Mouse (Mus musculus) E14TG2a.4 (cell line): ENCODE data around the gene Tbc1d16.
"Not testable (repeated sequence)": the region's sequence is repeated elsewhere in the genome, so short reads cannot be mapped to it uniquely, and the experiment has no call there.

ENCODE experiments used
- H3K27me3 ChIP-seq: 2 replicates; pipeline ENCODE4 v1.6.1; 2014; ENCODE audit warnings: low read length, control low read depth; ENCODE audit not compliant: insufficient read depth
- H3K36me3 ChIP-seq: 2 replicates; pipeline ENCODE4 v1.6.1; 2014; ENCODE audit warnings: low read length, control low read depth; ENCODE audit not compliant: insufficient read depth
- H3K4me1 ChIP-seq: replicated peaks from 2 replicates; pipeline ENCODE4 v1.6.1; 2014; ENCODE audit warnings: low read depth, low read length, control low read depth
- H3K4me3 ChIP-seq: replicated peaks from 2 replicates; pipeline ENCODE4 v1.5.1; 2014; ENCODE audit warnings: mild to moderate bottlenecking, low read length
- H3K9me3 ChIP-seq: 2 replicates; pipeline ENCODE4 v1.6.1; 2014; ENCODE audit warnings: low read length, control low read depth
- CTCF ChIP-seq: conservative IDR thresholded peaks from 2 replicates; pipeline ENCODE4 v1.5.1; 2014; ENCODE audit warnings: low read length
- NANOG ChIP-seq: IDR thresholded peaks from 2 replicates; pipeline ENCODE4 v1.6.1; 2014; ENCODE audit warnings: borderline replicate concordance, low read length, mixed read lengths
- POU5F1 ChIP-seq: IDR thresholded peaks from 2 replicates; pipeline ENCODE4 v1.6.1; 2014; ENCODE audit warnings: low read length, borderline replicate concordance

Gene Tbc1d16

GRCm38 (mm10) chr11:119259977-119260376 is 31.7 kb upstream of the Tbc1d16 start:
- no peaks in the 10 kb centered on the region for H3K9me3 ChIP-seq
- H3K4me3 ChIP-seq, result no peak overlapping the region
- H3K36me3 ChIP-seq, result no peaks in the 10 kb centered on the region
- H3K4me1 ChIP-seq, result peaks cover 55% of the 10 kb centered on the region
- TF ChIP-seq CTCF, result no peak
- TF ChIP-seq NANOG, result no peak
- no peak for TF ChIP-seq POU5F1
- peaks cover 8% of the 10 kb centered on the region for H3K27me3 ChIP-seq

- H3K4me1 ChIP-seq, result peaks cover 54% of the 10 kb centered on the region
- H3K9me3 ChIP-seq, result no peaks in the 10 kb centered on the region
- H3K4me3 ChIP-seq, result no peak overlapping the region
- H3K27me3 ChIP-seq, result peaks cover 13% of the 10 kb centered on the region
- no peak for TF ChIP-seq POU5F1
- TF ChIP-seq CTCF, result no peak
- TF ChIP-seq NANOG, result no peak
- no peaks in the 10 kb centered on the region for H3K36me3 ChIP-seq
Observed at GRCm38 (mm10) chr11:119258572-119259322, 30.4 kb upstream of the Tbc1d16 start.

GRCm38 (mm10) chr11:119258216-119258571 is 29.9 kb upstream of the Tbc1d16 start:
- Histone ChIP-seq H3K4me1 (peaks cover 56% of the 10 kb centered on the region), H3K36me3 (no peaks in the 10 kb centered on the region), H3K4me3 (no peak overlapping the region), H3K27me3 (peaks cover 11% of the 10 kb centered on the region), H3K9me3 (no peaks in the 10 kb centered on the region)
- TF ChIP-seq CTCF (no peak), POU5F1 (no peak), NANOG (no peak)

GRCm38 (mm10) chr11:119256557-119256956 is 28.3 kb upstream of the Tbc1d16 start:
- H3K27me3 ChIP-seq, result peaks cover 21% of the 10 kb centered on the region
- not testable (repeated sequence) for H3K9me3 ChIP-seq, H3K36me3 ChIP-seq, H3K4me3 ChIP-seq
- H3K4me1 ChIP-seq, result peaks cover 61% of the 10 kb centered on the region

GRCm38 (mm10) chr11:119252854-119253541 is 24.7 kb upstream of the Tbc1d16 start:
- peak; percentile 35 for TF ChIP-seq CTCF
- no peak for TF ChIP-seq POU5F1
- no peak for TF ChIP-seq NANOG
- peaks cover 58% of the 10 kb centered on the region for H3K4me1 ChIP-seq
- H3K4me3 ChIP-seq, result peak overlapping the region; percentile 55
- no peaks in the 10 kb centered on the region for H3K36me3 ChIP-seq
- H3K9me3 ChIP-seq, result no peaks in the 10 kb centered on the region
- peaks cover 36% of the 10 kb centered on the region for H3K27me3 ChIP-seq

- Histone ChIP-seq H3K4me3 (no peak overlapping the region), H3K27me3 (peaks cover 37% of the 10 kb centered on the region), H3K9me3 (no peaks in the 10 kb centered on the region), H3K4me1 (peaks cover 51% of the 10 kb centered on the region), H3K36me3 (no peaks in the 10 kb centered on the region)
- TF ChIP-seq POU5F1 (no peak), NANOG (no peak), CTCF (no peak)
Observed at GRCm38 (mm10) chr11:119250998-119251397, 22.7 kb upstream of the Tbc1d16 start.

GRCm38 (mm10) chr11:119249011-119249410 is 20.7 kb upstream of the Tbc1d16 start:
- peaks cover 48% of the 10 kb centered on the region for H3K4me1 ChIP-seq
- no peak overlapping the region for H3K4me3 ChIP-seq
- peaks cover 38% of the 10 kb centered on the region for H3K27me3 ChIP-seq
- H3K9me3 ChIP-seq, result no peaks in the 10 kb centered on the region
- no peaks in the 10 kb centered on the region for H3K36me3 ChIP-seq
- TF ChIP-seq POU5F1, result no peak
- TF ChIP-seq CTCF, result peak; percentile 56
- TF ChIP-seq NANOG, result no peak

GRCm38 (mm10) chr11:119245543-119245942 is 17.2 kb upstream of the Tbc1d16 start:
- H3K9me3 ChIP-seq, H3K36me3 ChIP-seq: not testable (repeated sequence)
- peaks cover 34% of the 10 kb centered on the region for H3K4me1 ChIP-seq
- H3K27me3 ChIP-seq, result peaks cover 43% of the 10 kb centered on the region
- H3K4me3 ChIP-seq, result 0 out of 2 replicates have a peak overlapping the region, but pooled peaks have one; percentile 4

- Histone ChIP-seq H3K9me3 (no peaks in the 10 kb centered on the region), H3K27me3 (peaks cover 46% of the 10 kb centered on the region), H3K36me3 (no peaks in the 10 kb centered on the region), H3K4me3 (peak overlapping the region; percentile 69), H3K4me1 (peaks cover 73% of the 10 kb centered on the region)
- TF ChIP-seq CTCF, result no peak
- TF ChIP-seq NANOG, result no peak
- TF ChIP-seq POU5F1, result no peak
Observed at GRCm38 (mm10) chr11:119239480-119239879, 11.2 kb upstream of the Tbc1d16 start.
